Mouse (Mus musculus): ENCODE results near the gene D17Wsu92e. TPM values are rescaled to one million over a fixed set of nuclear protein-coding genes. Genes with fewer than 3 reads are reported as not detected.
A peak's percentile ranks its signal among the peaks of the same experiment; 100 is the strongest.

Gene D17Wsu92e
- polyA plus RNA-seq, 1 experiment from 2014 or later = 16.7 TPM

- no peaks in the 10 kb centered on the region for H3K36me3 ChIP-seq
- H3K27me3 ChIP-seq = peaks cover 20% of the 10 kb centered on the region
- ATAC-seq (replicated peaks; ENCODE audit: low FRiP score) = no peak
- H3K4me1 ChIP-seq = peaks cover 44% of the 10 kb centered on the region
- H3K4me2 ChIP-seq = no peak overlapping the region
- H3K27ac ChIP-seq = no peak overlapping the region
- no peaks in the 10 kb centered on the region for H3K9me3 ChIP-seq (replicated peaks)
- no peak overlapping the region for H3K9ac ChIP-seq
- 47% methylated on average over 10 of the region's 10 CpGs for WGBS
- no peak overlapping the region for H3K4me3 ChIP-seq (replicated peaks)
These were observed 114.8 kb downstream of the D17Wsu92e start for GRCm38 (mm10) chr17:27705661-27706060.

- Histone ChIP-seq H3K36me3 (no peaks in the 10 kb centered on the region), H3K9me3 (replicated peaks) (no peaks in the 10 kb centered on the region), H3K27ac (no peak overlapping the region), H3K27me3 (peaks cover 19% of the 10 kb centered on the region), H3K4me3 (replicated peaks) (no peak overlapping the region), H3K4me2 (no peak overlapping the region), H3K4me1 (peaks cover 41% of the 10 kb centered on the region), H3K9ac (no peak overlapping the region)
- ATAC-seq (replicated peaks; ENCODE audit: low FRiP score) = no peak
- WGBS = 63% methylated on average over 5 of the region's 5 CpGs
These were observed 116.4 kb downstream of the D17Wsu92e start for GRCm38 (mm10) chr17:27703961-27704621.

- Histone ChIP-seq H3K27ac (no peak overlapping the region), H3K4me3 (replicated peaks) (peak overlapping the region; percentile 33), H3K36me3 (no peaks in the 10 kb centered on the region), H3K9ac (0 out of 2 replicates have a peak overlapping the region, but pooled peaks have one; percentile 1), H3K4me2 (peak overlapping the region; percentile 67), H3K4me1 (peaks cover 27% of the 10 kb centered on the region), H3K9me3 (replicated peaks) (peaks cover 4% of the 10 kb centered on the region; the same call in 1 of the 2 replicates), H3K27me3 (peaks cover 17% of the 10 kb centered on the region)
- ATAC-seq (replicated peaks; ENCODE audit: low FRiP score) = peak; percentile 43; the same call in 1 of the 2 replicates
- 3% methylated on average over 33 of the region's 34 CpGs for WGBS
These were observed 117.9 kb downstream of the D17Wsu92e start for GRCm38 (mm10) chr17:27702518-27702917.

- Histone ChIP-seq H3K9me3 (replicated peaks) (peaks cover 4% of the 10 kb centered on the region; the same call in 1 of the 2 replicates), H3K4me3 (replicated peaks) (no peak overlapping the region), H3K27ac (no peak overlapping the region), H3K27me3 (peaks cover 11% of the 10 kb centered on the region), H3K4me1 (peaks cover 27% of the 10 kb centered on the region), H3K9ac (no peak overlapping the region), H3K36me3 (no peaks in the 10 kb centered on the region), H3K4me2 (no peak overlapping the region)
- no peak for ATAC-seq (replicated peaks; ENCODE audit: low FRiP score)
- WGBS = 75% methylated on average over 6 of the region's 6 CpGs
These were observed 118.6 kb downstream of the D17Wsu92e start for GRCm38 (mm10) chr17:27701856-27702255.

Other genes starting within 250 kb of the D17Wsu92e start
- gene Nudt3, start 197.2 kb downstream of the D17Wsu92e start, polyA plus RNA-seq (2015; fragmentation: Nextera tagmentation; extraction: Ambion mirVana) = 75.2 and 81.5 TPM in 2 replicates
- gene RPS10-NUDT3, start 185.4 kb downstream of the D17Wsu92e start, polyA plus RNA-seq (2015; fragmentation: Nextera tagmentation; extraction: Ambion mirVana) = not detected in 2 replicates
- 973 and 1,016 TPM in 2 replicates for gene Rps10, start 184.0 kb downstream of the D17Wsu92e start, polyA plus RNA-seq (2015; fragmentation: Nextera tagmentation; extraction: Ambion mirVana)
- gene Pacsin1, start 165.1 kb downstream of the D17Wsu92e start, polyA plus RNA-seq (2015; fragmentation: Nextera tagmentation; extraction: Ambion mirVana) = 0.99 and 1.5 TPM in 2 replicates
- 0.16 and 1.4 TPM in 2 replicates for gene Spdef, start 91.7 kb downstream of the D17Wsu92e start, polyA plus RNA-seq (2015; fragmentation: Nextera tagmentation; extraction: Ambion mirVana)
- 330 and 331 TPM in 2 replicates for gene Snrpc, start 17.5 kb upstream of the D17Wsu92e start, polyA plus RNA-seq (2015; fragmentation: Nextera tagmentation; extraction: Ambion mirVana)
- gene Uhrf1bp1, start 35.8 kb upstream of the D17Wsu92e start, polyA plus RNA-seq (2015; fragmentation: Nextera tagmentation; extraction: Ambion mirVana) = 6.1 and 7.9 TPM in 2 replicates
- 12.4 and 14.4 TPM in 2 replicates for gene Anks1, start 88.7 kb upstream of the D17Wsu92e start, polyA plus RNA-seq (2015; fragmentation: Nextera tagmentation; extraction: Ambion mirVana)
- 65.1 and 75.7 TPM in 2 replicates for gene Taf11, start 89.2 kb upstream of the D17Wsu92e start, polyA plus RNA-seq (2015; fragmentation: Nextera tagmentation; extraction: Ambion mirVana)

Data from kidney, embryonic 15.5 days (tissue).